Mouse (Mus musculus) cerebellum, postnatal 36 days (tissue): ENCODE results near the gene Nfe2.

Experiments used
- DNase-seq, 2 experiments: peaks; one replicate each; pipeline ENCODE4 v3.0.0; 2021 to 2022; ENCODE audit warnings: mixed read lengths in 2 of 2

Gene Nfe2

DNA sequence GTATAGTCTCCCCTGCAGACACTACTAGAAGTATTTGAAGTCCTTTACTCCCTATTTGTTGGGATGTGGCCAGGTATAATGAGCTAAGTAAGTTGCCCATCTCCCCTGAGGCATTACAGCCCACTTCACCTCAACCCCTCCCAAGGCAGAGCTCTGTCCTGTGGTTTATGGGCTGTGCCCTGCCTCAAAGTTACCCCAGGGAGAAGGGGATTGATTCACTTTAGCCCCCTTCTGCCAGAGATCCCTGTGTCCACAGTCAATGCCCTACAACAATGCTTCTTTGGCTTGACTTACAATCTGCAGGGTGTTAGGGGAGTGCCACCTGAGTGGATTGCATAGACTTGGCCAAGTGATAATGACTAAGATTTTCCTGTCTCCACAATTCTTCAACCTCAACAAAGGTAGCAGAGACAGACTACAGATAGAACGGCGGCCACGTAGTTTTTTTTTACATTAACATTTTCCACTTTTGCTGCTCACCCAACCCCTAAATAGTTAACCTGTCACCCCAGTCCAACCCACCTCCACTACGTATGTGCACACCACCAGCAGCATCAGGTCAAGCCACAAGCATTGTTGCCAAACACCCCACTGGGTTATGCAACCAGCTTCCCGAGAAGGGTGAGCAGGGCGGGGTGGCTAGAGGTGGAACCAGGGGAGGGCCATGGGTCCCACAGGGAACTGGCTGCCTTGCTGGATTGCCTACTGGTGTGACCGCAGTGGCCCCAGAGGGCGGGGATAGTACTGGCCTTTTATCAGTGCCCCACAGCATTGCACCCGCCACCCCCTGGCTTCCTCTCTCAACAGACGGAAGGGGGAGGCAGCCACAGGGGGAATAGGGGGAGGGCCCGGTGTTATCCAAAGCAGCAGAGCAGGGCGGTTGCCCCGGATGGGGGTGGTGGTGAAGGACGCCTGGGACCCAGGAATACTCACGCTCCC, at the start of gene Nfe2:
Gene Nfe2 (minus strand): TSS at position 614 of the 939 bp plus-strand sequence.
- DNase-seq = peak in 1 of 2 experiments; percentile 23

DNA sequence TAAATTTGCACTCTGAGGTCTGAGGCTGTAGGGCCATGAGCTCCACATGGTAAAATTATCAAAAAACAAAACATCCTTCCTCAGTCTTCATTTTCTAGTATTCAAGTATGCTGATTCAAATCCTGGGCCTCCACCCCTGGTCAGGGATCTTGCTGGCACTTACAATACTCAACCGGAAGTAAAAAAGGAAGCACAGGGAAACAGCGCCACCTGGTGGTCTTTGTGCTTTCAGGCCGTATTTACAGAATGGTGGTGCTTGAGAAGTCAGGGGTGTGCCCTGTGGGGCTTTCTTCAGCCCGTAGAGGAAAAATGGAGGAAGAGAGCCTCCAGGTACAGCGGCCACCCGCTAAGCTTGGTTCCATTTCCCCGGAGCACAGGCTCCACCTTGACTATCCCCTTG, 48.9 kb upstream of the Nfe2 start:
- DNase-seq = peak; percentile 90 to 96

DNA sequence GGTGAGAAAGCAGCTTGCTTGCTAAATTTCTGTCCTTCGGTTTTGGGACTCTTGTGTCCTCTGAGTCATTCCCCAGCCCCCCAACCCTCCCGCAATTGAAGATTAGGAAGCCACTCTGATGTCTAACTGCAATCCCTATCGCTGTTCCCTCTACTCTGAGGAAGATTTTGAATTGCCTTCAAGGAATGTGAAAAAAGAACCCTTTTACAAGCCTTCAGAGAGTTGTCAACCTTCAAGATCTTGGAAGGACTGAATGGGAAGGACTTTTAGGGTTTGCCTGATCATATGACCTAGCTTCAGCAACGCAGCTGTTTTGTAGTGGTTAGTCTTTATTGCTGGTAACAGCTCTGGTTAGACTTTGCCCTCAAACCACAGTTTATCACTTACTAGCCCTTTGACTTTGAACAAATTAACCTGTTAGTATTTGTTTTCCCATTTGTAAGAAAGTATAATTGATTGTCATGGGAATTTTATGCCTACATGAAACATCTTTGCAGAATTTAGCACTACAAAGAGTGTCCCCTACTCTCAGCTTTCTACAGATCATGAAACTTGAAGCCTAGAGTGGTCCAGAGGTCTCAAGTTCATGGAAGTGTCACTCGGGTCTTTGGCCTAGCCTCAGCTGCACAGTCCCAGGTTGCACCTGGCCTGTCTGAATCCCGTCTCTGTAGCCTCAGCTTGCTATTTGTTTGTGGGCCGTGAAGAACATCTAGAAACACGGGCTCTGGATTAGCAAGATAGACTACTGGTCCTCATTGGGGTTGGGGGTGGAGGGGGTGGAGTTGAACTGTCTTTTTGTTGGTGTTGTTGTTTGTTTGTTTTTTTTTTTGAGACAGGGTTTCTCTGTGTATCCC, 47.8 kb upstream of the Nfe2 start:
- no peak for DNase-seq

DNA sequence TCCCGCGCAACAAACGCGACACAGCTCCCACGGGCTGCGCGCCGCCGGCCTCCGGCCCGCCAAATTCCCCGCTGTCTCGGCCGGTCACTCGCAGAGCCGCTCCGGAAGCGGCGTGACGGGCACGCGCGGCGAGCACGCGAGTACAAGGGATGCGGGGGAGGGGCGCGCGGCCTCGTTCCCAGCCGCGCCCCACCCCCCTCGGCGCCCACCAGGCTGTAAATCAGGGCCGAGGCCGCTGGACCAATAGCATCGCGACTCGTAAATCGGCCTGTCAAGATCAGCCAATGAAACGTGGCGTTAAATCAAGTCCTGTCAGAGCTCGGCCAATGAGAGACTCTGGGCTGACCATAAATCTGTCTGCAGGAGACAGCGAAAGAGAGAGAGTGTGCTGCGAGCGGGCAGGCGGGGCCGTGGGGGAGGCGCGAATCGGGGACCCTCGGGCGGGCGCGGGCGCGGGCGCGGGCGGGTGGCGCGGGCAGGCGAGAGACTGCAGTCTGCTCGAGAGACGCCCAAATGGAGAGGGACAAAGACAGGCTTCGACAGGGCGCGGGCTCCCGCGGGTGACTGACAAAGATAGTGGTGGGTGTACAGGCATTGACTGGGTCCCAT, 47.0 kb upstream of the Nfe2 start:
- peak; percentile 96 to 97 for DNase-seq

DNA sequence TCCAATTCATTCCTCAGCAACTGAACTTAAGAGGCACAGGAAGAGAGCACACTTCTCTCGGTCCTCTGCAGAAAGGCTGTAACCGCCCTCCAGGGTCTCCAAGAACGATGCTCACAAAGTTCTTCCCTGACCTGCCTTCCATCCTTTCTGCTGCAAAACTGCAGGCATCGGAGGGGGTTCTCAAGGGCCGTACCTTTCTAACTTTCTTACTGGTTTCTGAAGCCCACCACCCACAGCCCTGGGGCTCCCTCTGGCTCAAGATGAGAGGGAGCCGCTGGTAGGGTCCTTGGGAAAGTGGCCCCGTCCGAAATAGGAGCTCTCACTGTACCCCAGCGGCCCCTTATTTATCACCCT, 46.4 kb upstream of the Nfe2 start:
- DNase-seq = no peak

DNA sequence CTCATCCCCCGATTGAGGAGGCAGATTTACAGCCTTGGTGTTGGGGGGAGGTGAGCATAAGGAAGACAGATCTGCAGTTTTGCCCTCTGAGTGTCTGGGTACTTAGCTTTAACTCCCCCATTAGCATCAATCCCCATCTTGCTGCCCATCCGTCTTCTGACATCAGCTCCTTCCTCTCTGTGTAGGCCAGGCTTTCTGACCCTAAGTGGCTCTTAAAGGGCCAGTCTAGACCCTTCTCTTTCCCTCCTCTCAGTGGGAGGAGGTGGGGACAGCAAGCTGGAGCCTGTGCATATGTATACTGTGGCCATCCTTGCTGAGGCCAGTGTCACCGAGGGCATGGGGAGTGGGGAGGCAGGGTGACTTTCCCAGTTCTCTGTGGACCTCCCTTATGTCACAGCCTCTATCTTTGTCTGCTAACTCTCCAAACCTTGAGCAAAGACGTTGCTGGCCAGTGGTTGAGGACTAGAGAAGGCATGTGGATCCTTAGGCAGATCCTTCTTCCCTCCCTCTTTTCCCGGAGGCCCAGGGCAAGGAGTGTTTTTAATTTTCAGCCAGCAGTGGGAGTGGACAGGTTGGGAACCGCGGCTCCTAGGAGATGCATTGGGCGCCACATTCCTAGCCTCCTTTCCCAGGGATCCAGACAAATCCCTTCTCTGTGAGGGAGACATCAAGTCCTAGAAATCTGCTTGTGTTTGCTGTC, 45.9 kb upstream of the Nfe2 start:
- DNase-seq = peak in 1 of 2 experiments; percentile 37

DNA sequence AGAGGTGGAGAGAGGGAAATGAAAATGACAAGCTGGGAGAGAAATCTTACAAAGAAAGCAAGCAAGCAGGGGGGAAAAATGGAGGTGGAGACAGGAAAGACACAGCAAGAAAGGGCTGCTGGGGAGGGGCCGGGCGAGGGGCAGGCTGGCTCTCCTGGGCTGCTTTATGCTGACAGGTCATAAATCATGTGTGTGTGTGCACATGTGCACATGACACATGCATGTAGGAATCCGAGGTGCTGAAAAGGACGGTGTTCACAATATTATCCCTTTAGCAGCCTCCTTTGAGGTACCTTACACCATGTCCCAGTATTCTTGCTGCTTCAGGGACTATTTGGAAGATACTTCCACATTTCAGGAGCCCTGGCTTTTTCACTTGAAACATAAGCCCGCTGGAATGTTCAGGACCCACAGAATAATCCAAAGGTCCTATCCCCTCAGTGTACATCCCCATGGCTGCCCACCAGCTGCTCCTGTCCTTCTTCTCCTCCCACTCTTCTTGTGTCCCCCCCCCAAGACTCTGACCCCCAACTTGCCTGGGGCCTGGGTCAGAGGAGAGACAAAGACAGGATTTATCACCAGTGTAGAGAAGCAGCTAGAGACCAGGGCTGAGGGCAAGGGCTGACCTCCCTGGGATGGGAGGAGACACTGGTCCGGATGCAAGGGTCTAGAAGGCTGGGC, 44.3 kb upstream of the Nfe2 start:
- DNase-seq = no peak

DNA sequence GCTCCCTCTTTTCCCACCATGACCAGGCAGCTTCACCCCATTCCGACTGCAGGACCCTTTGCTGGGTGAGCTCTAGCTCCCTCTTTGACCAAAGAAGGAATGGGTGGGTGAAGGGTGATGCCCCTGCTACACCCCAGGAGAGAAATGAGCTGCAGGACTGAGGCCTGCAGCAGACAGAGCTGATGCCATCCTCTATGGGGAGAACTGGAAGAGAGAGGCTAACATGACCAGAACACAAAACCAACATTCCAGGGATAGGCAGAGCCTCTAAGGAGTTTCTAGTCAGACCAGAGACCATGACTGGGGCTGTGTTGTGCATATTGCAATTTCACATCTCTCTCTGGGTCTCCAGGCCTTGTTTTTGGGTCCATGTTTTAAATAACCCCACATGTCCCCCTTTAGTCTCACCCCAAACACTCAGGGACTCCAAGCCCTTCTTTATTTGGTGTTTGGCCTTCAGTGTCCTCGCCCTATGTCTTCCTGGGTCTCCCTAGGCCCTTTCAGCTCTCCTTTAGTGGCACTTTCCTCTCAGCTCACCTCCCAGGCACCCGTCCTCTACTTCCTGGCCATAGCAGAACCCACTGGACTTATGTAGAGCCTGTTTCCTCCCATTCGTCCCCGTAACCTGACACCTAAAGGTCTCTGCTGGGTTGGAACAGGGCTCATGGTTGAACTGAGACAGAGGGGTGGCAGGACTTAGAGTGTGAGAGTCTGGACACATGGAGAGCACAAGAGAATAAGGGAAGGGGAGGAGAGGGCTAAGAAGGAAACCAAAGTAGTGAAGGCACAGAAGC, 43.5 kb upstream of the Nfe2 start:
- no peak for DNase-seq

DNA sequence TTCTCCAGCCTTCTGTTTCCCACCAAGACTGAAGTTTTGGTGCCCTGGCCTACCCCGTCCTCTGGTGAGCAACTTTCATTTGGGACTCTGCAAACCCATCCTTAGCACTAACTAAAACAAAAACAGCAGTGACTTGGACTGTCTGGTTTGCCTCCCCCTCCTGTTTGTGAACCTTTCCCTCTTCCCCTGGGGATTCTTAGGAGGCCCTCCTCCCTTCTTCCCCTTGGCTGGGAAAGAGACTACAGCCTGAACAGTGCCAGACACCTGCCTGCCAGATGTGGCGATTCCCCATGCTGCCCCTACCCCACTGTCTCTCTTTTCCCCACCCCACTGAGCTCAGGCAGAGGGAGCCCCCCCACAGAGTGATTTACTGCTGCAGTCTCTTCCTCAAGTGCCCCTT, 42.8 kb upstream of the Nfe2 start:
- no peak for DNase-seq

DNA sequence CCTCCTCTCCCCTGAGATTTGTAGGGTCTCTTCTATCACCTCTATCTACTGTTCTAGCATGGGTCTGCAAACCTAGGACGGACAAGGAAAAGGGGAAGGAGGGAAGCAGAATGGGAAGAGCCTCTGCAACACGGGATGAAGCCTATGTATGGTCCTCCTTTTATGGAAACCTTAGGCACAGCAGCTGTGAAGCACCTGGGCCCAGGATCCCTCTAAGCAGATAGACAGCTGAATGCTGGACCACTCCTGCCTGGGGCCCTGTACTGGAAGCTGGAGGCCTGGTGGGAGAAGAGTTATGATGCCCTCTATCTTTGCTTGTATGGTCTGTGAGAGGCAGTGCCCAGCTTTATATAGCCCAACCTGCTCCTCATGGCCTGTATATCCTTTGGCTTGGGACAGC, 42.4 kb upstream of the Nfe2 start:
- DNase-seq = no peak

DNA sequence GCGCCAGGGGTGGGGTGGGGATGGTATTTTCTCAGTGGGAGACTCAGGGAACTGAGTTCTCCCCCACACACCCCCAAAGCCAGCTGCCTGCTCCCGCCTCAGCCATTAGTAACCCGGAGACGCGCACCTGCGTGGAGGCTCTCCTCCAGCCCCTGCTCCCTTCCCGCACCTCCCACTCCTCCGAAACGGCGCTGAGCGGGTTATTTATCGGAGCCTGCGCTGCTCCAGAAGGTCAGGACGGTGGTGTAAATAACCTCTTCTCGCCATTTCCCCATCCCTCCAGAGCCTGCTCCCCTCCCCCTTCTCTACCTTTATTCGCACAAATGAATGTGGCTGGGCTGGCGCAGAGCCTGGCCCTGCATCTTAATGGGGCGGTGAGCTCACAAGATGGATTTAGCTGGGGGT, 41.9 kb upstream of the Nfe2 start:
- DNase-seq = peak; percentile 48 to 60

DNA sequence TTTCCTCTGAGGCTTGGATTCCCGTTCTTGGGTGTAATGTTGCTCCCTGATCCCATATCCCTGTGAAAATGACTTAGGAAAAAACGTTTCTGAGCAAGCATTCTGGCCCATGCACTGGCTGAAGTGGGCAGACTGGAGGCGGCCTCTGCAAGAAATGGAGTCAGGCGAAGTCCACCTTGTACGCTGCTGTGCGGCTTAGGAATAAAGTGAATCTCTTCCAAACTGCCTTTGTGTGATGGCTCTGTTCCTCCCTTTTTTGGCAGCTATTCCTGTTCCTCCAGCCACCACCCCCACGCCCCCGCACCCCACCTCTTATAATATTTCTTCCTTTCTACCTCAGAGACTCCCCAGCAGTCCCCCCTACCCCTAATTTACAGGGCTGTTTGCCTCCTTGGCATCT, 41.4 kb upstream of the Nfe2 start:
- DNase-seq = no peak

DNA sequence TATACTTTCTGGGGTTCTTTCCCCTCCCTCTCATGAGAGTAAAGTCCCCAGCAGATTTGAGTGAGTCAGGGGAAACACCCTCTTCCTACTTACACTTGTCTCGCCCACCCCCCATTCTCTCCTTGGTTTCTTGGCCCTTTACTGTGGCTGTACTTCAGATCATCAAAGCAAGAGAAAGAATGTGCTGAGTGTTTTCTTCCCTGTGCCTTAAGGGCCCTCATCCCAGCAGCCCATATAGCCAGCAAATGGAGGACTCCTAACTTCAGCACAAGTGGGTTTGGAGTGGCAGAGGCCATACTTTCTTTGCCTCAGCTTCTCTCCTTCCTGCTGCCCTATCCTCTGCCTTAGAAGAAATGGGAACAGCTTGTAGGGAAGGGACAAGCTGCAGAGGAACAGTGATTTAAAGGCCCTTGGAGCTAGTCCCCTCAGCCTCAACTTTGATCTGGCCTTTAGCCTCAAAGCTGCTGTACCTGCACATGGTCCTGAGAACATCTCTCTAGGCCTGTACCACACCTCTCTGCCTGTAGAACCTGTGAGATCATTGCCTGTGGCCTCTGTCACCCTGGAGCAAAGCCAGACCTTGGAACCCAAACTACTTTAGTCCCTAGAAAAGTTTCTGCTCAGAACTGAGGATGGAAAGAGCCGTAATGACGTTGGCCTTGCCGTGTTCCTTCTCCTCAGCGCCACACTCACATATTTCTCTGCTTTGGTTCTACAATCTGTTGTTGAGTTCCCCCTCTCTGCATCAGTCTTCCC, 40.8 kb upstream of the Nfe2 start:
- DNase-seq = no peak

DNA sequence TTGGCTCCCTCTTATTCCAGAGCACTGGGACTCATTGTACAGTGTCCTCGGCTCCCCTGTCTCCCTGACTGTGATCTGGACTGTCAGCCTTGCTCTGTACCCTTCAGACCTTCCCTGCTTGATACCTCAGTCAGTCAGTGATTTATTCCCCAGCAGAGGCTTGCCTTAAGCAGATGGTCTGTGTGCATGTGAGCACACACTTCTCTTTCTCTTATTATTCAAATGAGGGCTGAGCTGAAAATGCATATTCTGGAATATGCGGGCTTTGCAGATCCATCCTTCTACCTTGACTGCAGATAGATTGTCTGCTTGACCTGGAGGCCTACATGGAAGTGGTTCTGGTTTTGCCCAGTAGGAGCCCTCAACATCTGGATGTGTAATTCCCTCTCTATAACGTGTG, 39.8 kb upstream of the Nfe2 start:
- no peak for DNase-seq

DNA sequence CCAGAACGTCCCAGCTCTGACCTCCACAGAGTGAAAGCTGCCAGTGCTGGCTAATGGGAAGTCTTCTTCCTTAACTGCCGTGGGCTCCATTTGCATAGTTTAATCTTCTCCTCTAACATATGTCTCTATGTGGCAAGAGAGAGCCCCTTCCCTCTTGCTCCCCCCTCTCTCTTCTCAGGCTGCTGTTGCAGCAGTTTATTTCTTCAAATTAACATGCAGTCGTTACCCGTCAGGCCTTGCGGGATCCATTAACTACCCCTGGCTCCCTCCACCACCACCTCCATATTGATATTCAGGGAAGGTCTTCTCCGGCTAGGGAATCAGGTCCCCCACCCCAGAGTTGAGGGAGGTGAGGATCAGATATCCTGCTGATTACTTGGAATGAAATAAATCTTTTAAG, 39.1 kb upstream of the Nfe2 start:
- DNase-seq = no peak

DNA sequence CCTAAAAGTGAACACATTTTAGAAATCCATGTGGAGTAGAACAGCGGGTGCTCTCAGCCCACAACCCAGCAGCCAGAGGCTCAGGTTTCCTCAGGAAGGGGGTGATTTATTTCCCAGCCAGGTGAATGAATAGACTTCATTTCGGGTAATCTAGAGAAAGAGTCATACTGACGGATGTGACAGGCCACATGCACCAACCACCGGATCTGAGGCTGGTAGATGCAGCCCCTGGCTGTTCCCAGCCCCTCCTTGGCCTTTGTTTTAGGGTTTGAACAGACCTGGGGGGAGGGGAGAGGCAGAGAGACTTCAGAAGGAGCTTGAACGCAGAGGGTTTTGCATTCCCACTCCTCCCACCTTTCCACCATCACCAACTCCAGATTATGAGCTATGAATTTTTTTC, 37.6 kb upstream of the Nfe2 start:
- DNase-seq = no peak

DNA sequence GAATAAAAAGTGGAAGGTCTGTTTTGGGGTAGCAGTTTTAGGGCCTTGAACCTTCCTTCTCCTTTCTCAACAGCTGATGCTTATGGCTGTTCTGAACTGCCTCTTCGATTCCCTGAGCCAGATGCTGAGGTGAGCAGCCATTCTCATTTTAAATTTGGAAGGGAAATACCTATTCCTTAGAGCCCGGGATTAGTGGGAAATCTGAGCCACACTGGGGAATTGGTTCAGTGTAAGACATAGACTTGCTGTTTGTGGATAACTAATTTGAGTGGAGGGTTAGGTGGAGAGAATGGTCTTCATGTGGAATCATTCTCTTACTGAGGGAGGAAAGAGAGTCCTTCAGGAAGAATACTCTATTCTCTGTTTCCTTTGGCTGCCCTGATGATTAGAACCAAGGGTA, 36.4 kb upstream of the Nfe2 start:
- DNase-seq = no peak

DNA sequence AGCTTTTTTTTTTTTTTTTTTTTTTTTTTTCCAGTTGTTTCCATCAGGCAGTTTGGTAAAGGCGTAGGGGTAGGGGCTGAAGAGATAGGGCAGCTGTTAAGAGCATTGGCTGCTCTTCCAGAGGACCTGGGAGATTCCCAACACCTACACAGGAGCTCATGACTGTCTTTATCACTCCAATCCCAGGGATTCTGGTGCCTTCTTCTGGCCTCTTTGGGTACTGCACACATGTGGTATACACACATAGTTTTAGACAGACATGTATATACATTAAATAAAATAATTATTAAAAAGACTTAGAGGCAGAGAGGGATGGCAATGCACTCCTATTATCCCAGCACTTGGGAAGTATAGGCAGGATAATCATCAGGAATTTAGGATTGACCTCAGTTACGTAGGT, 35.2 kb upstream of the Nfe2 start:
- DNase-seq = no peak

DNA sequence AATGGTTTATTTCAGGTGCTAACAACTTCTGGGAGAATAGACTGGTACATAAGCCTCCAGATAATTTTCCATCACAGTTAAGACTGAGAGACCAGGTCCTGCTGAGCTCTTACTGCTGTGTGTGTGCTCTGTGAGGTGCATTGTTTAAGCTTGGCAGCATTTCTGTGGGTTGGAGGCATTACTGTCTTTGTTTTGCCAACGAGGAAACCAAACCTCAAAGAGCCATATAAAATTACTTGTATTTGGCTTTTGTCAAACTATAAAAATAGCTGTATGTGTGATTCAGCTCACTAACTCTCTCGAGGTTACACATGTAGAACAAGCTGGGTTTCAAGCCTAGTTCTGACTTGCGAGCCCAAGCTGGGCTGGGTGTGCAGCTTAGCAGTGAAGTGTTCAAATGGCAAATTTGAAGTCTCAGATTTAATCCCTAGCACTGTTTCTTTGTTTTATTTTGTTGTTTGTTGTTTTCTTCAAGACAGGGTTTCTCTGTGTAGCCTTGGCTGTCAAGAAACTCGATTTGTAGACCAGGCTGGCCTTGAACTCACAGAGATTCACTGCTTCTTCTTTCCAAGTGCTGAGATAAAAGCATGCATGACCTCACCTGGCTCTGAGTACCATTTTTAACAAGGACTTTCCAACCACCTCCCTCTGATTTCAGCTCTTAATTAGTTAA, 34.6 kb upstream of the Nfe2 start:
- DNase-seq = no peak

DNA sequence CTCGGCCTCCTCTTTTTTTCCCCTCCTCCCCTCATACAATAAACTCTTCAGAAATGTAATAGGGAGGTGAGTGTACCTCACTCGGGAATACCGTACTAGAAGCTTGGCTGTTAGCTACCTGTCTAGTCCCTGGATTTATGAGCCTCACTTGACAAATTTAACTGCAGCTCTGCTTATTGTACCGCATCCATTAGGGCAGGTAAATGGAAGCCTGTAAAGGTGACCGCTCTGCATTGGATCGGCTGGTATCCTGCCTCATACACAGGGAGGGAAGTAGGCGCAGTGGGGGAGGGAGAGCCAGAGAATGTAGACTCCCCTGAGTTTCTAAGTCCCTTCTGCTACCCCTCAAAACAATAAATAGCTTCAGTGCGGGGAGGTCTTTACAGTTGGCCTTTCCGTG, 32.6 kb upstream of the Nfe2 start:
- no peak for DNase-seq
